Mouse (Mus musculus) bone marrow macrophage, adult 2 months (primary cell): ENCODE measurements around the gene Atg4c. TPM values are rescaled to one million over a fixed set of nuclear protein-coding genes. Genes with fewer than 3 reads are reported as not detected.
A peak's percentile ranks its signal among the peaks of the same experiment; 100 is the strongest.

Experiments
- H3K27ac ChIP-seq: 2 replicates; pipeline ENCODE4 v1.5.1; 2012; ENCODE audit warnings: low read depth, low read length; ENCODE audit not compliant: insufficient read depth
- H3K4me1 ChIP-seq: 2 replicates; pipeline ENCODE4 v1.6.1; 2012; ENCODE audit warnings: low read length; ENCODE audit not compliant: control insufficient read depth, insufficient read depth
- H3K4me3 ChIP-seq: 2 replicates; pipeline ENCODE4 v1.5.1; 2012; ENCODE audit warnings: mild to moderate bottlenecking, low read length, moderate library complexity; ENCODE audit not compliant: insufficient read depth
- CTCF ChIP-seq: IDR thresholded peaks from 2 replicates; pipeline ENCODE4 v1.5.1; 2012; ENCODE audit warnings: low read depth, mild to moderate bottlenecking, low read length, moderate library complexity
- POLR2A ChIP-seq: IDR thresholded peaks from 2 replicates; pipeline ENCODE4 v1.6.1; 2012; ENCODE audit warnings: mild to moderate bottlenecking, low read depth, low read length, borderline replicate concordance
- polyA plus RNA-seq: library from polyadenylated mRNA; stranded (reverse); fragments of >200 nt; gene quantifications from 2 replicates; pipeline ENCODE4 v1.2.4, GENCODE M21; 2012; ENCODE audit not compliant: missing spikeins, insufficient read depth, insufficient read length

The Atg4c gene
- polyA plus RNA-seq, 1 experiment = 23.8 TPM

DNA sequence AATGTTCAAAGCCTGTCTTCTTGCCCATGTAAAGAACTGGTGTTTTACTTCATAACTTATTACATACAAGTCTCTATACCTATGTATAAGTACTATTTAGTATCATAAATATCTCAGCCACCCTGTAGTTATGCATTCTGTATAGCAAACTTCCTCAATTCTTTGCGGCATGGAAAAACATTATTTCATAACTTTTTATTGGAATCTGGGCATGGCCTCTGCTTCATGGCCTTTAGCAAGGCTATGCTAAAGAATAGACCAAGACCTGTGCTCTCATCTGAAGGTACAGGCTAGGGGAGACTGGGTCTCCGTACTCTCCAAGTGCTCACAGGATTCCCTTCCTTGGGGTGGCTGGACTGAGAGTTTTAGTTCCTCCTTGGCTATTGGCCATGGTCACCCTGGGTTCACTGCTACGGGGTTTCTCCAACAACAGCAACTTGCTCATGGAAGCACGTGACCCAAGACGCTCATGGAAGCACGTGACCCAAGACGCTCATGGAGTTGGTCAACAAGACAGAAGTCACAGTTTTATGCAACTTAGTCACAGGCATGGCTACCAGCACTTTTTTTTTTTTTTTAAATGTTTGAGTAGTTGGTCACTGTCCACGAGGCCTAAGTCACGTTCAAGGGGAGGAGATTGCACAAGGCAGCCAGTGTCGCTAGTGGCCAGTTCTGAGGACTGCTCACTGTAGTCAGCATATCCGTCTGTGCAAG is 7.2 kb upstream of the Atg4c start:
- Histone ChIP-seq H3K4me1 (peaks cover 27% of the 10 kb centered on the region), H3K27ac (peak overlapping the region; percentile 99), H3K4me3 (no peak overlapping the region)
- no peak for TF ChIP-seq POLR2A
- no peak for TF ChIP-seq CTCF

DNA sequence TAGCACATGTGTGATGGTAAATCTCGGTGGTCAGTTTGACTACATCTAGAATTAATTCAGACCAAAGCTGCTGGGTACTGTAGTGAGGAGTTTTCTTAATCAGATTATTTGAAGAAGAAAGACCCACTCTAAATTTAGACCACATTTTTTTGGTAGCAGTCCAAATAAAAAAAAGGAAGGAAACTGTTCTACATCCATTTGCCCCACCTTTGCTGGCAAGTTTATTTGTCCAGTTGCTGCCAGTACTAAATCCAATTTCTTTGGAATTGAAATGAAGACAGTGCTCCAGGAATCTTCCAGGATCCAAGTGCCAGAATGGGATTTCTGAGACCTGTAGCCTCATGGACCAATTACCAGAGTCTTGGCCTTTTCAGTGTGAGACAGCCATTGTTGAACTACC is 1.1 kb upstream of the Atg4c start:
- Histone ChIP-seq H3K27ac (peak overlapping the region; percentile 89), H3K4me3 (0 out of 2 replicates have a peak overlapping the region, but pooled peaks have one; percentile 2), H3K4me1 (peaks cover 8% of the 10 kb centered on the region)
- TF ChIP-seq POLR2A (no peak), CTCF (no peak)

DNA sequence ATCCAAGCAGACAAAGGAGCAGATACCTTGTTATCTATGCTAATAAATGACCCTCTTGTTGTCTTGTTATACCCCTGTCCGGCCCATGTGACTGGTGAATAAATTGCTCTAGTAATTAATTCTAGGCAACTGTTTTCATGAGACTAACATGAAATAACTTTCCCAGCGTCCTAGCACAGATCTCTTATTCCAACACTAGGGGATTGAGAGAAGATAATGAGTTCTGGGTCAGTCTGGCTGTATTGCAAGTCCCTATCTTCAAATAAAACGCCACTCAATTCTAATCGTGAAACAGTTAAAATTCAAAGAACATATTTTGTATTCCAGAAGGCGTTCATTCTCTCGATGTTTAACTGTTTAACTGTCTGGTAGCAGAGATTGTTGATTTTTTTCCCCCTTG is 520 bp upstream of the Atg4c start:
- TF ChIP-seq CTCF (no peak), POLR2A (no peak)
- peak overlapping the region; percentile 11; the same call in 1 of the 2 replicates for H3K4me3 ChIP-seq

GRCm38 (mm10) chr4:99194826-99195225 is 1.1 kb downstream of the Atg4c start:
- Histone ChIP-seq H3K4me3 (peak overlapping the region; percentile 73), H3K4me1 (peaks cover 9% of the 10 kb centered on the region), H3K27ac (peak overlapping the region; percentile 89)
- TF ChIP-seq CTCF (no peak), POLR2A (no peak)

More for the DNA sequence above, 520 bp upstream of the Atg4c start:
- Histone ChIP-seq H3K27ac (peak overlapping the region; percentile 89), H3K4me1 (peaks cover 6% of the 10 kb centered on the region)

GRCm38 (mm10) chr4:99198721-99199120 is 5.0 kb downstream of the Atg4c start:
- H3K4me1 ChIP-seq = peaks cover 13% of the 10 kb centered on the region
- no peak overlapping the region for H3K4me3 ChIP-seq
- TF ChIP-seq POLR2A (no peak), CTCF (no peak)
- H3K27ac ChIP-seq = no peak overlapping the region

DNA sequence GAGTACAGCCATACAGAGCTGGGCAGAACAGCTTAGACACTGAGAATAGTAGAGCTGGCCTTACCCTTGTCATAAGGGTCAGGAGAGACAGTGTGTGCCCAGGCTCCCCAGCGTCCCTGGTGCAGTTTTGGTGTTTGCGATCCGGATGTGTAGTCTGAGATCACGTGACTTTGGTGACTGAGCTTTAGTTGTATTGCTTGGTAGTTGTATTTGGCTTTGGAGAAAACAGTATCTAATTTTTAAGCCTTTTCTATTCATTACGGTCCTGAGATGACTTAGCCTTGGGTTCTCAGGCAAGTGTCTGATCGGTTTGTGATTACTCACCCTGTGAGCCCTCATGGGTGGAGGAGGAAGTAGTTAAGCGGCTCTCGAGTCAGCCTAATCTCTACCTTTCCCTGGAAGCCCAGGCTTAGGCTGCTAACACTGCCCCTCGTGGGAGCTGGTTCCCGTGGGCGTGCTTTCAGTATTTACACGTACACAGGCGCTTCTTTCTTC is 6.1 kb downstream of the Atg4c start:
- no peak for TF ChIP-seq CTCF
- no peak for TF ChIP-seq POLR2A
- Histone ChIP-seq H3K4me3 (peak overlapping the region; percentile 53), H3K27ac (peak overlapping the region; percentile 86), H3K4me1 (peaks cover 13% of the 10 kb centered on the region)

DNA sequence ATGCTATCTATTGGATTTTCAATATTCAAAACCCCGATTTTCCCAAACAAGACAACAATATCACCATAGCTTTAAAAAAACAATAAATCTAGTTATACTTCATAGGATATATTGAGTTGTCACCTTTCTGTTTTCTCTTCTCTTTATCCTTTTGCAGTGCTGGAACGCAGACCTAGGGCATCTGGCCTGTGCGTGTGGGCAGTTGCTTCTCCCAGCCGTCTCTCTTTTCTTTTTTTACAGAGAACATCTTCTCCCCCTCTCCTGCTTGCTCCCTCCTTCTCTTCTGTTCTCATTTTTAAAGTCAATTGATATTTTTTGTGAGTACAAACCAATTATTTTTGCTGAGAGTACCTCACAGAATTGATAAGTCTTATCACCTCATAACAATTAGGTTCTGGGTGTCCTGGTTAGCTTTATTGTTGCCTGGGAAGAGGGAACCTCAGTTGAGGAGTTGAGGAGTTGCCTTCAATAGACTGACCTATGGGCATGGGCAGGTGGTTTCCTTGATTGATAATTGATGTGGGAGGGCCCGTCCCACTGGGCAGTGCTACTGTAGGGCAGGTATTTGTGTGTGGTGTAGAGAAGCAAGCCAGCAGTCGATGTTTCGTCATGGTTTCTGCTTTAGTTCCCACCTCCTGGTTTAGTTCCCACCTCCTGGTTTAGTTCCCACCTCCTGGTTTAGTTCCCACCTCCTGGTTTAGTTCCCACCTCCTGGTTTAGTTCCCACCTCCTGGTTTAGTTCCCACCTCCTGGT is 6.8 kb downstream of the Atg4c start:
- Histone ChIP-seq H3K27ac (peak overlapping the region; percentile 86), H3K4me3 (peak overlapping the region; percentile 26; the same call in 1 of the 2 replicates), H3K4me1 (peaks cover 13% of the 10 kb centered on the region)
- TF ChIP-seq POLR2A (no peak), CTCF (no peak)

- peaks cover 11% of the 10 kb centered on the region for H3K4me1 ChIP-seq
- H3K4me3 ChIP-seq = no peak overlapping the region
- TF ChIP-seq POLR2A = no peak
- no peak for TF ChIP-seq CTCF
- H3K27ac ChIP-seq = no peak overlapping the region
Measured at GRCm38 (mm10) chr4:99205773-99206172, 12.0 kb downstream of the Atg4c start.

DNA sequence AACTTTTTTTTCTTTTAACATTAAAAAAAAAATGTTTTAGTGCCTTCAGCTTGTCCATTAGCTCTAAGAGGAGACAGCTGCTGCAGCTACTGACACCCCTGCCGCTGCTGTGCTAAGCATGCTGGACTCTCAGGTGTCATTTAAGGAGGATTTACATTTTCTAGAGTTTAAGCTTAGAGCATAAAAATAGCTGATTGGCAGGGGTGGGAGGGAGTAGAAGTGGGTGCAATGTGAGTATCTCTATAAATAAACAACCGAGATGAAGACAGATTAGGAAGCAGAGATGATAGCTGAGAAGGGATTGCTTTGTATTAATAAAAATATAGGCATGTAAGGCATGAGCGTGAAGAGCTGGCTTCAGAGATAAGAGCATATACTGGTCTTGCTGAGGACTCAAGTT is 12.6 kb downstream of the Atg4c start:
- H3K27ac ChIP-seq = no peak overlapping the region
- TF ChIP-seq POLR2A (no peak), CTCF (no peak)
- peaks cover 10% of the 10 kb centered on the region for H3K4me1 ChIP-seq
- no peak overlapping the region for H3K4me3 ChIP-seq

GRCm38 (mm10) chr4:99210087-99210486 is 16.4 kb downstream of the Atg4c start:
- H3K27ac ChIP-seq = no peak overlapping the region
- H3K4me1 ChIP-seq = peaks cover 23% of the 10 kb centered on the region
- TF ChIP-seq POLR2A = no peak
- TF ChIP-seq CTCF = no peak
- H3K4me3 ChIP-seq = no peak overlapping the region
